Mouse (Mus musculus): ENCODE data around the gene Mcrip1.

Mcrip1 gene

DNA sequence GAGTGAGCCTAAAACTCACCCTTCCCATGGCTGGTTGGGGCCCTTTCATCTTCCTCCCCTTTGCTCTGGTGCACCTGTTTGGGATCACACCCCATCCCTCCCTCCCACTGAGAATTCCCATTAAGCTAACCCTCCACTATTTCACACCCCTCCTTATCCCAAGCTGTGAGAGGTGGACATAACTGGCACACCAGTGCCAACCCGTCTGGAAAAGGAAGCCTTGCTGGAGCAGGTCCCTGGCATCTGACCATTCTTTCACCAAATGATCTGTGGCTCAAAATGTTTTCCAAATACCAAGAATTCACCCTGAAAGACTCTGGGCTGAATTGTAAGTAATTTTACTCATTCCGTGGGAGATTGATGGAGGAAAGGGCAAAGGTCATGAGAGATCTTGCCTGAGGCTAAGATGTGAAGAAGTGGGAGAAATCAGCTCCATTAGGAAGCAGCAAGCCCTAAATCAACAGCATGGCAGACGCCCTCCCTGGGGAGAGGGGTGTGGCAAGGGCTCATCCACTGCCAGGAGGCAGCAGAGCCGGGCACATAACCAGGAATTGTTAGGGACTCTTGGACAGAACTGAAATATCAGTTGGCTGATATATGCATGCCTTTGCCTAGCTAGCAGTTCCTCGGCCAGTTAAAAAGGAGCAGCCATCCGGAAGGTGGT lies 36.6 kb downstream of the Mcrip1 start:
- peak; percentile 85 for DNase-seq (ENCODE audit: low spot score)

DNA sequence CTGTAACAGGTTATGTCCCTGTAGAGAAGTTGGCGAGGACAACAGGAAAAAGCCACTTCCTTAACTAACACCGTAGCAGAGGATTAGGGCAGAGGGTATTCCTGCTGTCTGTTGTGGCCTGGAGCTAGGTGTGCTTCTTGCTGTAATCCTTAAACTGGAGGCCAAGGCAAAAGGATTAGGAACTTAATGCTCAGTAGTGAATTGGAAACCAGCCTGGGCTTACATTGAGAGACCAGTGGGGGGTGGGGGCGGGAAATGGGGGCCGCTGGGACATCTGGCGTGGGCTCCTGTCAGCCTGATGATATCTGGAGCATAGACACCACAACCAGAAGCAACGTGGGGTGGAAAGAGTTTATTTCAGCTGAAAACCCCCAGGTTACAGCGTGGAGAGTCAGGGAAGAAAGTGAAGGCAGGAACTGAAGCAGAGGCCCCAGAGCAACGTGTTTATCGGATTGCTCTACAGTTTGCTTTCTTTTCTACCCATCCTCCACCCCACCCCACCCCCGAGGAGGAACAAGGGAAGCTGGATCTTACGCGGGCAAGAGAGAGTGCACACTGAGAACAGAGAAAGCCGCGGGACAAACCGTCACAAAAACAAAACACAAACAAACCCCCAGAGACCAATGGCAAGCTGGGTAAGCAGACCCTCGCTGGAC lies 39.0 kb downstream of the Mcrip1 start:
- peak; percentile 35 for DNase-seq (ENCODE audit: low spot score)

DNA sequence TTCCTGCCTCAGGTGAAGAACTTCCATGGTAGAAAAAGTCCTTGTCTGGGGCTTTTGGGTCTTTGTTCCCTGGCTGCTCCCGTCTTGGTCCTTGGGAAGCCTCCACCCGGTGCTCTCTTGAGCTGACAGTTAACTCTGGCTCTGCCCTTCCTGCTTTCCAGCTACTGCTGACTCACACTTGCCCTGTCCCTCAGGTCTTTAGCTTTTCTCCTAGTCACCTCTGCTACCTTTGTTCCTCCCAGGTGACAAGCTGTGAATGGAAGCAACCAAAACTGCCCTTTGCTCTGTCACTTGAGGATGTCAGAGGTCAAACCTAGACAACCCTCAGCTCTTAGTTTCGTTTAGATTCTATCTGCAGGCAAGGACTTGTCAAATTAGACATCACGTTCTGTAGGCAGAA lies 39.6 kb downstream of the Mcrip1 start:
- no peak for DNase-seq (ENCODE audit: low spot score)

DNA sequence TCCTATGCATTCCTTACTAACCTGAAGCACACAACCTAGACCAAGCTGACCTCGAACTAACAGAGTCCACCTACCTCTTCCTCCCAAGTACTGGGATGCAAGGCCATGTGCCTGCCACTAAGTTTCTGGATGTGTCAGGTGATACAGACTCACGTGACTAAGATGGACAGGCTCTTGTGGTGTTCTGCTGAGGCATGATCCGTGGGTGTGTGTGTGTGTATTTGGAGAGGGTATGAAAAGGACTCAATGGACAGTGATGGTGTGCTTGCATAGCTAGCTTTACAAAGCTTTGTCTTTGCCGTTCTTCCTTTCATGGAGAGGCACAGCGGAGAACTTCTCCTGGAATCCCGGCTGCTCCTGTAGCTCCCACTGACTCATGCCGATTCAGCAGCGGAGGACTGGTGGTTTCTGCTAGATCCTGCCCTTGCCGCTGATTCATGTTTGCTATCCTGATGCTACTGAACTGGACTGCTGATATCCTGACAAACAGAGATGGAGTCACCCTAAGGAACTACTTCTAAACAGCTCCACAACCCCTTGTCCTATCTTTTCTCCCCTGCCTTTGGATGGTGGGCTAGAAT lies 41.1 kb downstream of the Mcrip1 start:
- no peak for DNase-seq (ENCODE audit: low spot score)

DNA sequence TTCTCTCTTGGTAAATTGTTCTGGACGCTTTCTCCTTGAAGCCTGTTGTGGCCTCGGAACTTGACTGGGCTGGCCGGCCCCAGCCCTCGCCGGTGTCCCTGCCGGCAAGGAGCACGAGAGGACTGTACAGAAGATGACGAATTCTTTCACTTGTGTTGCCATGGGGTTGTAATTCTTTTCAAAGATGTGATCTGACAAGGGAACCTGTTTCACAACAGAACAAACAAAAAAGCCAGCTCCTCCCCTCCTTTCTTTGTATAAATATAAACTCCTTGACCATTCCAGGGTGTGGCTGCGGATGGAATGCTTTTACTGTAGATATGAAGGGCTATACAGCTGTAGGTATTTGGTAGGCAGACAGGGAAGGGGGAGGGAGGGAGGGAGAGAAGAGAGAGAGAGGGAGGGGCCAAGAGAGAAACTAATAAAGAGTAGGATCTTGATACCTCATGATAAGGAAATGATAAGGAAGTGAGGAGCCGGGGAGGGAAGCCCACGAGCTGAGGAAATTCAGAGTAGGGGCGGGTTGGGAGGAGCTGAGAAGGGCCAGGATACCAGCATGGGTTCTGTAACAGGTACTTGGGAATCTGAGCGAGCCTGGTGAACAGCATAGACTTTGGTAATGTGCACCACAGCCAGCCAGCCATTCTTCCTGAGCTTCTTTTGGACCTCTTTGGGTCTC lies 41.8 kb downstream of the Mcrip1 start:
- DNase-seq (ENCODE audit: low spot score): no peak

DNA sequence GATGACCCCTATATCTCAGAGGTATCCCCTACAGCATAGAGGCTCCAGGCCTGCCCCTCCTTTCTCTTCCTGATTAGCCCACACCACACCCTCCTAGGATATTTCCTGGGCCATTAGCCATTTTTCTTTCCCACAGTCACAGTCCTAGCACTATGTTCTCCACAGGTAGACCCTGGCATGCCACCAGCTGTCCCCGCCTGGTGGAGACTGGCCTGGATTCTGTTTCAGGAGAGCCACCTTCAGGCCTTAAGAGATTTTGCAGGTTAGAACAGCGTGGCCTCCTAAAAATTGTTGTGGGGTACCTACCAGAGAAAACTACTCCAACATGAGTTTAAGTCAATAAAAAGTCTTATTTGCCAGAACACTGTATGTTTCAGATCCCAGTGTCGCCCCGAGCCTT lies 42.6 kb downstream of the Mcrip1 start:
- peak; percentile 42 for DNase-seq (ENCODE audit: low spot score)

DNA sequence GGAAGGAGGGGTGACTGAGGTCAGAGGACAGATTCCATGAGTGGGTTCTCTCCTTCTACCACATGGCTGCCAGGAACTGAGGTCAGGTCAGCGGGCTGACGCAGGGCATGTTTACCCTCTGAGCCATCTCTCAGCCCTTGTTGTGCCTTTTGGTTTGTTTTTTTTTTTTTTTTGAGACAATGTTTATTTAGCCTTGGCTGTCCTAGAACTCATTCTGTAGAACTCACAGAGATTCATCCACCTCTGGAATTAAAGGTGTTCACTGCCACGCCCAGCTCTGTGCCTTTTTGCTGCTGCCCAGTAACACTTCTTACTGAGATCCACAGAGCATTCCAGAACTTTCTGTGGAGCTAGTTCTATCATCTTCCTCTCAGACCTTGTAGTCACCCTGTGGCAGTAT lies 43.9 kb downstream of the Mcrip1 start:
- no peak for DNase-seq (ENCODE audit: low spot score)

DNA sequence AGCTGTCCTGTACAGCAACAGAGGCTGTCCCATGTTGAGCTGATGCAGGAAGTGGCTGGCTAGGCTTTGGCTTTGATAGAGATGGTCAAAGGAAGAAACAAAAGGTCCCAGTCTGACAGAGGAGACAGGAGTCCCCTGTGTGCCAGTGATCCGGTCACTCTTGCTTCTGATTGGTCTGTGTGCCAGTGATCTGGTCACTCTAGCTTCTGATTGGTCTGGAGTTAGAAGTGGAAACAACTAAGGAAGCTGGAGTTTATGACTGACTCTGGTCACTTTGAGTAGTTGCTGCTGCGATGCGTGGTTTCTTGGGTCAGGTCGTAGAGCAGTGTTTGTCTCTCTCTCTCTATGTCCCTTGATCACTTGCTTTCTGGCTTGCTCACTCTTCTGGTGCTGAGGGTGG lies 47.8 kb downstream of the Mcrip1 start:
- DNase-seq (ENCODE audit: low spot score): no peak

DNA sequence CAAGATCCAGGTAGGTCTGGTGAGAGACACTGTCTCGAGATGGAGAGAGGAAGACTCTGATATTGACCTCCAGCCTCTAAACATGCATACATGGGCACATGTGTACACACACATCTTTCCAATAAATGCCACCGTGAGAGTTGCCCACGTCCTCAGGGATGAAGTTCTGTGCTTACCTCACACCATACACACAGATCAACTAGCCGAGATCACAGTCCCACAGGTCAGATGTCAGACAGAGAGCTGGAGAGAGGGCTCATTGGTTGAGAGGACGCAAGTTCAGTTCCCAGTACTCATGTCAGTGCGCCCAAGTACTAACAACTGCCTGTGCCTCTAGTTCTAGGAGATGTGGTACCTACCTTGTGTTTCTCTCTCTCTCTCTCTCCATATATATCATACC lies 48.5 kb downstream of the Mcrip1 start:
- DNase-seq (ENCODE audit: low spot score): no peak

DNA sequence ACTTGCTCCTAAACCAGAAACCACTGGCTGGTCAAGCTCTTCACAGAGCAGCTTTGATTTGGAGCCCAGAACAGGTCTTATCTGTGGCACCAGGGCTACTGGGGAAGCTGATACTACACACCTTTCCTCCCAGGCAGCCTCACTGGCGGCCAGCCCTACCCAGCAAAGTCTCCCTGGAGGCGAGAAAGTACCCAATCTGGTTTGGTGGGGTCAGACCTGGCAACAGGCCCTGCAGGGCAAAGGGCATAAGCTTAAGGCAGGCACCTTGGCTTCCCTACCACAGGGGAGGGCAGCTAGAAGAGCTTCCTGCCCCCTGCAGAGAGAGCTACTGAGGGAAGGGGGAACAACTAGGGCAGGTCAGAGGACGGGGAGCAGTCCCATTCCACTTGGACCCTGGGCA lies 49.2 kb downstream of the Mcrip1 start:
- no peak for DNase-seq (ENCODE audit: low spot score)

DNA sequence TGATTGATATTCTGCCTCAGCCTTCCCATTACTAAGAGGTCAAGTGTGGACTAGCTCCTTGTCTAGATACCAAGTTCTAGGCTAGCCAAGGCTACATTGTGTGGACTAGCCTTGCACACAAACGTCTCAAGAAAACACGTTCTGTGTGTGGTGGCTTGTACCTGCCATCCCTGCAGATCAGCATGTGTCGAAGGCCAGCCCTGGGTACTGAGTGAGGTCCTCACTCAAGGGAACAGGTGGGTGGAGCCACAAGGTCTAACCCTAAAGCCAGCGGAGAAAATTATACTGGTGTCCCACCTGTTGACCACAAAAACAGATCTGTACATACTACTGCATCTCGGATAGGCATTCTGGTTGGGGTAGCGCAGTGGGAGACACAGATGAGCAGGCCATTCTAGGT lies 49.6 kb downstream of the Mcrip1 start:
- no peak for DNase-seq (ENCODE audit: low spot score)

DNA sequence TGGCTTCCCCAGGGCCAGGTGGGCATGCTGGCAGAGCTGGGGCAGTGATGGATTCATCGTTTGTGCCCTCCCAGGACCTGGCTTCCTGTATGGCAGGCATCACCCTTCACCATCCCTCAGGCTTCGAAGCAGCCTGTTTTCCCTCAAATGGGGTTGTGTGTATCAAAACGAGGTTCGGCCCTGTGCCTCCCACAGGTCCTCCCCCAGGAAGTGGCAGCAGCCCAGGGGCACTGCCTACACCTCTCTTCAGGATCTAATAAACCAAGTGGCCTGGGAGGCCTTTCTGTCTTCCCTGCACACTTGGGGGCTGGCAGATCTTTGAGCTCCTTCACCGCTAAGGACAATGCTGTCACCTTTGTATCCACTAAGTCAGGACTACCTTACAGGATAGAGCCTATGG lies 50.6 kb downstream of the Mcrip1 start:
- DNase-seq (ENCODE audit: low spot score): no peak

DNA sequence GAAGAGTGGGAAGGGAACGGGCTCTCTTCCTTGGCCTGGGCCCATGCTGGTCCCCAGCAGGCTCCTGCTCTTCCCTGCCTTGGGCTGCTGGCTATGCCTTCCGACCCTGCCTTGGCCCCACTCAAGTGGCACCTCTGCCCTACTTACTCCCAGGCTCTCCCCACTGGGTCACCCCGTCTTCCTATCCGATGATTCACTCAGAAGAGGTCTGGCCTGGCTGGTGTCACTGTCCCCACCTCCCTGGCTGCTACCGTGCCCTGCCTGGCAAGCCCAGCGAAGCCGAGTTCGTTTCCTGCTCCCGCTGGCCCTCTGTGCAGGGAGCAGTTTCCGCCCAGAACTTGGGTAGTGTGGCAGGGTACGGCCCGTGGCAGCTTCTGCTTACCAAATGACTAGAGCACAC lies 51.3 kb downstream of the Mcrip1 start:
- no peak for DNase-seq (ENCODE audit: low spot score)

DNA sequence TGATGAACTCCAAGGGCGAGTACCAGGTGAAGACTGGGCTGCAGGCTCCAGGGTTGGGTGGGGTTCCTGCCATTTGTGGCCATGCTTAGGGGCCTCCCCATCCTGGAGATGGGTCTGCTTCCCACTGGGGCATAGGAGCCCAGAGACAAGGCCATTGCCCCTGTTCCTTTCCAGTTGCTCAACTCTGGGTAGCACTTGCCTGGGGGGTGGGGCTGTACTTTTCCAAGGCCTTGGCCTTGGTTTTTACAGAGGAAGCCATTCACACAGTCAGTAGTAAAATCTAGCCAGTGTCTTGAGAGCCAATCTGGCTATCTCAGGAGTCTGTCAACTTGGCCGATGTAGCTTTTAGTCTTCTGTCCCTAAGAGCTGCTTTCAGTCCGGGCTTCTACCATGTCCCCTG lies 52.1 kb downstream of the Mcrip1 start:
- DNase-seq (ENCODE audit: low spot score): no peak

DNA sequence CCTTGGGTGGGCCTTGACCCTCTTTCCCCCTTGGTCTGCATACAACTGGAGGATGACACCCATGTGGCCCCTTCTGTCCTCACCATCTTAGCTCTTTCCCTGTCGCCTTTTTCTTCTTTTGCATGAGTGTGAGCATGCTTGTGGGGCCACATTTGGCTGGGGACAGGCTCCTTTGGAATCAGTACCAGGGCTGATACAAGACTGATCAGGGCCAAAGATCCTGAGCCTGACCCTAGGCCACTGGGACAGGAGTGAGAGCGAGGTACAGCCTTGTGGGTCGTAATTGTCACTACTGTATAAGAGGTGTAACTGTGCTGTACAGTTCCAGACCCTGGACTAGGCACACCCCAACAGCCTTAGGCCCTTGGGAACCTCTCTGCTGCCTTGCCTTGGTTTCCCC lies 55.6 kb downstream of the Mcrip1 start:
- no peak for DNase-seq (ENCODE audit: low spot score)

DNA sequence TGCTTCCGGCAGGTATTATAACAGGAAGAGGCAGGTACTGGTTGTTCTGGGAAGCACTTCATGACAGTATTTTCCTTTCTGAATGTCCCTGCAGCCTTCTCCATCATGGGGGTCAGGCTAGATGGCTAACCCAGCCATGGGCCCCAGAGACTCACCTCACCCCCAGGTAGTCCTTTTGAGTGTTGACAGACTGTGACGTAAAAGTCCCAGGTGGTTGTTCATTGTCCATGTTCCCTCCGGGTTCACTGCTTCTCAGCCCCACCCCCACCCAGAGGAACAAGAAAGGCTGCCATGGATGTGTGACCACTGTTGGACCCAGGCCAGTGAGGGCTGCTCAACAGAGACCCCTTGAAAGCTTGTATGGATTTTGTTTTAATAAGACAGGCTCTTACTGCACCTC lies 56.2 kb downstream of the Mcrip1 start:
- no peak for DNase-seq (ENCODE audit: low spot score)
